Mouse (Mus musculus): ENCODE results near the gene Mtnr1b. TPM values are rescaled to one million over a fixed set of nuclear protein-coding genes. Genes with fewer than 3 reads are reported as not detected.
"Not testable (repeated sequence)": the region's sequence is repeated elsewhere in the genome, so short reads cannot be mapped to it uniquely, and the experiment has no call there.

The Mtnr1b gene
- polyA plus RNA-seq, 1 experiment from 2014 or later: not detected

DNA sequence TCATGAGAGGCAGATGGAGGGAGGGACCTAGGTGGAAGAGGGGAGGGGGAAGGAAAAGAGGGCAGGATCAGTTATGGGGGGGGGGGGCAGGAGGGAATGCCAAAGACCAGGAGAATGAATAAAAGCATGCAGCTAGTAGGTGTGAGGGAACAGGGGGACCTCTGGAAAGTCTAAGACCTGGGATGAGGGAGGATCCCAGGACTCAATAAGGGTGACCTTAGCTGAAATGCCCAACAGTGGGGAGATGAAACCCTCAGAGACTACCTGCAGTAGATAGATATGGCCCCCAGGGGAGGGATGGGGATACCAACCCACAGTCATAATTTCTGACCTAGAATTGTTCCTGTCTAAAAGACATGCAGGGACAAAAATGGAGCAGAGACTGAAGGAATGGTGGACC is 6.4 kb upstream of the Mtnr1b start:
- Histone ChIP-seq H3K36me3 (ENCODE audit: control insufficient read depth, insufficient read depth, low read length) (no peaks in the 10 kb centered on the region), H3K9me3 (ENCODE audit: control insufficient read depth, low read length) (no peaks in the 10 kb centered on the region), H3K27me3 (ENCODE audit: control insufficient read depth, insufficient read depth, low read depth, low read length) (no peaks in the 10 kb centered on the region), H3K27ac (ENCODE audit: low read length) (no peak overlapping the region), H3K4me1 (replicated peaks; ENCODE audit: control insufficient read depth, insufficient read depth, low read length) (no peaks in the 10 kb centered on the region), H3K4me2 (ENCODE audit: low read depth, low read length) (no peak overlapping the region), H3K4me3 (ENCODE audit: low read length) (no peak overlapping the region), H3K9ac (ENCODE audit: low read length) (no peak overlapping the region)
- no peak for ATAC-seq (ENCODE audit: low read depth)

DNA sequence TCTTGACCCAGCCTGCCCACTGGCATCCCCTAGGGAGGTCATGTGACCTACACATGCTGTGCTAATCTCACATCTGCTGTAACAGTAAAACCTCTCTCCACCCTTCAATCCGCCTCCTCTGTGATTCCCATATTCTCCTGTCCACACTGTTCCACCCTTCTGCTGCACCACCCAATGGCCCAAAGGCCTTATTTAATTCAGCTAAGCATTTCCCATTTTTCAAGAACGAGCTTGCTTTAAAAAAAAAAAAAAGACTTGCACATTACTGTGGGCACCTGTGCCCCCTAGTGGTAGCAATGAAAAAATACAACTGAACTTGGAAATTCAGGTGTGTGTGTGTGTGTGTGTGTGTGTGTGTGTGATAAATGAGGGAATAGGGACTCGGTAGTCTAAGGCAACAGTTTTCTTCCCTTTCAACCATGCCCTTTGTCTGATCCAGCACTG is 5.8 kb upstream of the Mtnr1b start:
- no peak for ATAC-seq (ENCODE audit: low read depth)
- Histone ChIP-seq H3K27me3 (ENCODE audit: control insufficient read depth, insufficient read depth, low read depth, low read length) (no peaks in the 10 kb centered on the region), H3K9ac (ENCODE audit: low read length) (no peak overlapping the region), H3K4me2 (ENCODE audit: low read depth, low read length) (no peak overlapping the region), H3K4me3 (ENCODE audit: low read length) (no peak overlapping the region), H3K36me3 (ENCODE audit: control insufficient read depth, insufficient read depth, low read length) (no peaks in the 10 kb centered on the region), H3K27ac (ENCODE audit: low read length) (no peak overlapping the region), H3K4me1 (replicated peaks; ENCODE audit: control insufficient read depth, insufficient read depth, low read length) (no peaks in the 10 kb centered on the region), H3K9me3 (ENCODE audit: control insufficient read depth, low read length) (no peaks in the 10 kb centered on the region)
- WGBS: 14% methylated on average over 3 of the region's 3 CpGs

DNA sequence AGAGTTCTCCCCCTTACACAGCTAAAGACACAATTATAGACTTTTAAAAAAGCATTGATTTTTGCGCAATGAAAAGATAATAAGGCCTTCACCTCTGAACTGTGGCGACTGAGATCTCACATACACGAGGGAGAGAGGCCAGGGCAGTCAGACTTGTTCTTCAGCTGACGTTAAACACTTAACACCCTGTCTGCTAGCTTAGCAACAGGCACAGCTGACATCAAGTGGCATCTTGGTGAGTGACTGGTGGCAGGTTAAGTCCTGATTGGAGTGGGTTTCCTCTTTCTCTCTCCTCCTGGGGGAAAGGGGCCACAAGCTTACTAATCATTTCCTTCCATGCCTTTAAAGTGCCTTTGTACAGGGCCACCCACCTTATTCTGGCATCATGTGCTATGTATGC is 4.3 kb downstream of the Mtnr1b start:
- Histone ChIP-seq H3K4me2 (ENCODE audit: low read depth, low read length) (no peak overlapping the region), H3K27me3 (ENCODE audit: control insufficient read depth, insufficient read depth, low read depth, low read length) (peaks cover 4% of the 10 kb centered on the region; the same call in 1 of the 2 replicates), H3K9me3 (ENCODE audit: control insufficient read depth, low read length) (no peaks in the 10 kb centered on the region), H3K27ac (ENCODE audit: low read length) (no peak overlapping the region), H3K9ac (ENCODE audit: low read length) (no peak overlapping the region), H3K36me3 (ENCODE audit: control insufficient read depth, insufficient read depth, low read length) (no peaks in the 10 kb centered on the region), H3K4me3 (ENCODE audit: low read length) (no peak overlapping the region), H3K4me1 (replicated peaks; ENCODE audit: control insufficient read depth, insufficient read depth, low read length) (no peaks in the 10 kb centered on the region; the same call in 1 of the 2 replicates)
- peak; percentile 70; the same call in 1 of the 2 replicates for ATAC-seq (ENCODE audit: low read depth)
- 28% methylated on average over 4 of the region's 4 CpGs for WGBS

DNA sequence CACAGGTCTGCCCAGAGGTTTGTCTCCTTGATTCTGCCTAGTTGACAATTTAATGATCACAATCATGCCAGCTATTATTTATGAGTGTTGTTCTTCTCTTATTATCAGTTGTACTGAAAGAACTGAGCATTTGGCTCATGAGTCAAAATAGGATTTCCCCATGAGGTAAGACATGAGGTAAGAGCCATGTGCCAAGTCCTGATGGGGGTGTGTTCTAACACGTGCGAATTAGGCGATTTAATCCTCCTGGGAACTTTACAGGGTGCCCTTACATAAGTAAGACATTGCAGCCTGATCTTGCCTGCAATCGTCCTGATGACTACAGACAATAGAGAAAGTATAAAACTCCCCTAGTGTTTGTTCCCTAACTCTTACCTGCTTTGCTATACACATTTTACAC is 4.9 kb downstream of the Mtnr1b start:
- no peak for ATAC-seq (ENCODE audit: low read depth)
- Histone ChIP-seq H3K4me2 (ENCODE audit: low read depth, low read length) (no peak overlapping the region), H3K9ac (ENCODE audit: low read length) (no peak overlapping the region), H3K36me3 (ENCODE audit: control insufficient read depth, insufficient read depth, low read length) (no peaks in the 10 kb centered on the region), H3K27ac (ENCODE audit: low read length) (no peak overlapping the region), H3K27me3 (ENCODE audit: control insufficient read depth, insufficient read depth, low read depth, low read length) (no peaks in the 10 kb centered on the region; the same call in 1 of the 2 replicates), H3K4me1 (replicated peaks; ENCODE audit: control insufficient read depth, insufficient read depth, low read length) (no peaks in the 10 kb centered on the region; the same call in 1 of the 2 replicates), H3K9me3 (ENCODE audit: control insufficient read depth, low read length) (no peaks in the 10 kb centered on the region), H3K4me3 (ENCODE audit: low read length) (no peak overlapping the region)
- WGBS: 63% methylated on average over 4 of the region's 4 CpGs

DNA sequence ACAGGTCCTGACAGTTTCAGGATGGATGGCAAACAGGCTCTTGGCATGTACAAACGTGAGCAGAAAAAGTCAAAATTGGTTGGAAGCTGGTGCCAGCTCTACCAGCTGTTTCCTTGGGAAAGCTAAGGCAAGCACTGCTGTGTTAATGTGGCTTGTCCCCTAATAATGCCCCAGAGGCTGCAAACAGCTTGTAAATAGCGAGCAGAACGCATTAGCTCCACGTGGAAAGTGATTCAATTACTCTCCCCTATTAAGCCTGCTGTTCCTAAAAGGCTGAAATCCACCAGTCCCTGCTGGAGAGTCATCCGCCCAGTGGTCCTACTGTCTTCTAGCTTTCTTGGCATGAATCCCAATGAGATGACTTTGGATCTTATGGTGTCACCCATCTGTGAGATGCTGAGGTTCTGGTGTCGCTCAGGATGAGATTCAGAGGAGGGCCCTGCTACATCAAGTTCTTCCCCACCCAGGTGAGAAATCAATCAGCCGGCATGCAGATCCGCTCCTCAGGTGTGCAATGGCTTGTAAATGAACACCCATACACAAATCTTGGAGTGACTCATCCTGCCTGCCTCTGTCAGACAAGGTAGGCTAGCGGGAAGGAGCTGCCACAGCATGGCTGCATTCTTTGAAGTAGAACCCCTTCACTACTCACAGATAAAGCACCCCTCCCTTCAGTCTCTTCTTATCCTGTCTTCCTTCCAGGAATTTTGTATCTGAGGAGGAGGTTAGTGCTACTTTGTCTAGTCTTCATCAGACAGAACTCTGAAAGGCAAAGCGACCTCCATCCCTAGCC is 7.9 kb downstream of the Mtnr1b start:
- Histone ChIP-seq H3K36me3 (ENCODE audit: control insufficient read depth, insufficient read depth, low read length) (no peaks in the 10 kb centered on the region), H3K27ac (ENCODE audit: low read length) (no peak overlapping the region), H3K4me1 (replicated peaks; ENCODE audit: control insufficient read depth, insufficient read depth, low read length) (no peaks in the 10 kb centered on the region; the same call in 1 of the 2 replicates), H3K4me2 (ENCODE audit: low read depth, low read length) (no peak overlapping the region), H3K27me3 (ENCODE audit: control insufficient read depth, insufficient read depth, low read depth, low read length) (no peaks in the 10 kb centered on the region), H3K4me3 (ENCODE audit: low read length) (no peak overlapping the region), H3K9ac (ENCODE audit: low read length) (no peak overlapping the region), H3K9me3 (ENCODE audit: control insufficient read depth, low read length) (no peaks in the 10 kb centered on the region)
- 74% methylated on average over 10 of the region's 10 CpGs for WGBS
- no peak for ATAC-seq (ENCODE audit: low read depth)

DNA sequence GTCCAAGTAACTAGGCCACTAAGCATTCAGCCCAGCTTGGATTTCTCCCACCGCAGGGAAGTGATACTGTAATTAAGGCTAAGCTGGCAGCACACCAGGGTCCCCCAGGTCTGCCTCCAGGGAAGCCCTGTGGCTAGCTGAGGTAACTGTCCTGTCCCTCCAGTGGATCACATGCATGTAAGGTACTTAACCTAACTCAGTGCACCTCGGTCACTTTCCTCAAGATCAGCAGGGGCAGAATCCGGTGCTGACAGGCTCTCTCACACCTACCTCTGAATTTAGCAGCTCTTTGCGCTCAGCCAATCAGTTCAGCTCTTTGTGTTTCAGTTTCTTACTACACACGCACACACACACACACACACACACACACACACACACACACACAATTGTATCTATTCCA is 13.0 kb downstream of the Mtnr1b start:
- Histone ChIP-seq H3K9me3 (ENCODE audit: control insufficient read depth, low read length) (no peaks in the 10 kb centered on the region), H3K4me1 (replicated peaks; ENCODE audit: control insufficient read depth, insufficient read depth, low read length) (no peaks in the 10 kb centered on the region), H3K27me3 (ENCODE audit: control insufficient read depth, insufficient read depth, low read depth, low read length) (no peaks in the 10 kb centered on the region), H3K4me2 (ENCODE audit: low read depth, low read length) (no peak overlapping the region), H3K36me3 (ENCODE audit: control insufficient read depth, insufficient read depth, low read length) (no peaks in the 10 kb centered on the region), H3K27ac (ENCODE audit: low read length) (no peak overlapping the region), H3K9ac (ENCODE audit: low read length) (no peak overlapping the region), H3K4me3 (ENCODE audit: low read length) (no peak overlapping the region)
- 67% methylated on average over 5 of the region's 5 CpGs for WGBS
- no peak for ATAC-seq (ENCODE audit: low read depth)

DNA sequence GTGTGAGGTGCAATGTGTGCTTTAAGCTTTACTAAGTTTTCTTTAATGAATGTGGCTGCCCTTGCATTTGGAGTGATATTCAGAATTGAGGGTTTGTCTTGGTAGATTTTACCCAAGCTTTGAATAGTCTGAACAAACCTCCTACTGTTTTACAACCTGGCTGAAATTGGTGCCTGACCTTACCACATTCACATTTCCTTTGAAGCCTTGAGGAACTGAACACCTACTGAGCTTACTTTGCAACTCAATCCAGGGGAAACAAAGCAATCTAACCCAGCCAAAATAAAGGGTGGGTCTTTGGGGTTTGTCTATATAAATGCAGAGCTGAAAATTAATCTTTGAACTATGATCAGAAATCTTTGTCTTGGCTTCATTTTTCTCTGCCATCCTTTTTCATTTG is 23.6 kb downstream of the Mtnr1b start:
- ATAC-seq (ENCODE audit: low read depth): no peak
- no peak overlapping the region for H3K4me3 ChIP-seq (ENCODE audit: low read length)
- no peak overlapping the region for H3K27ac ChIP-seq (ENCODE audit: low read length)
- no peaks in the 10 kb centered on the region for H3K9me3 ChIP-seq (ENCODE audit: control insufficient read depth, low read length)
- H3K4me2 ChIP-seq (ENCODE audit: low read depth, low read length): no peak overlapping the region
- H3K36me3 ChIP-seq (ENCODE audit: control insufficient read depth, insufficient read depth, low read length): no peaks in the 10 kb centered on the region
- no peaks in the 10 kb centered on the region for H3K27me3 ChIP-seq (ENCODE audit: control insufficient read depth, insufficient read depth, low read depth, low read length)
- H3K9ac ChIP-seq (ENCODE audit: low read length): no peak overlapping the region
- no peaks in the 10 kb centered on the region for H3K4me1 ChIP-seq (replicated peaks; ENCODE audit: control insufficient read depth, insufficient read depth, low read length)

DNA sequence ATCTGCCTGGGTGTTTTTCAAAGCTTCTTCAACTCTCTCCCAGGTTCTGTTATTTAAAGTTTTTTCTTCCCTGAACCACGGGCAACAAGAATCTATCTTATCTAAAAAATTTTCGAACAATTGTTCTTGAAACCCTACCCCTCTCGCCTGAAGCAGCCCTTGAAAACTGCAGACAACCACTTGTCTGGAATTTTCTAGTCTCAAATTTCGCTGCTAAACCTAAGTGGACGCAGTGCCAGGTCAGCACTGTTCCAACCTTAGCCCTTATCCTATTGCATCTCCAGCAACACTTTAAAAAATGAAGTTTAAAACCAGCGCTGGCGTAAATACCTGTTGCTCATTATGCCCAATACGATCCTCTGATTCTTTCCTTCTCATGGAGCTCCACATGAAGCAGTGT is 29.0 kb downstream of the Mtnr1b start:
- Histone ChIP-seq H3K4me2 (ENCODE audit: low read depth, low read length) (no peak overlapping the region; the same call in 1 of the 2 replicates), H3K4me1 (replicated peaks; ENCODE audit: control insufficient read depth, insufficient read depth, low read length) (no peaks in the 10 kb centered on the region), H3K36me3 (ENCODE audit: control insufficient read depth, insufficient read depth, low read length) (no peaks in the 10 kb centered on the region), H3K9ac (ENCODE audit: low read length) (no peak overlapping the region), H3K27ac (ENCODE audit: low read length) (no peak overlapping the region), H3K27me3 (ENCODE audit: control insufficient read depth, insufficient read depth, low read depth, low read length) (no peaks in the 10 kb centered on the region), H3K9me3 (ENCODE audit: control insufficient read depth, low read length) (no peaks in the 10 kb centered on the region), H3K4me3 (ENCODE audit: low read length) (no peak overlapping the region)
- 0 out of 2 replicates have a peak, but pooled peaks have one; percentile 38 for ATAC-seq (ENCODE audit: low read depth)
- 47% methylated on average over 8 of the region's 8 CpGs for WGBS

DNA sequence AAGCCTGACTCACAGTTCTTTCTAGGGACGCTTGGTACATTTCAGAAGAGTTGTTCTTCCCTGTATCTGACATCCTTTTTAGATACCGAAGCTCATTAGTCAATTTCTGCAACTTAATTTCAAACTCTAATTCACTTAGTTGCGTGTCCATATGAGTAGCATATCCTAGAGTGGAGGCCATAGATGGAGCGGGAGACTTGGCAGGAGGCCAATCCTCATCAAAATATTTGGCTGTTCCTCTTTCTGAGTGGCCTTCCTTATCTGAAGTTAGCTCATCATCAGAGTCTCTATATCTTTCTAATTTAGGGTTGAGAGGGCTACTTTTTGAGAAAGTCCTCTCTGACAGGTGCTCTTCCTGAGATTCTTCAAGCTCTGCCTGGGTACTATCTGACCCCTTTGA is 29.4 kb downstream of the Mtnr1b start:
- not testable (repeated sequence) for H3K27ac ChIP-seq (ENCODE audit: low read length); ATAC-seq (ENCODE audit: low read depth); H3K4me1 ChIP-seq (replicated peaks; ENCODE audit: control insufficient read depth, insufficient read depth, low read length); H3K9ac ChIP-seq (ENCODE audit: low read length); H3K36me3 ChIP-seq (ENCODE audit: control insufficient read depth, insufficient read depth, low read length); H3K4me2 ChIP-seq (ENCODE audit: low read depth, low read length); H3K27me3 ChIP-seq (ENCODE audit: control insufficient read depth, insufficient read depth, low read depth, low read length); H3K9me3 ChIP-seq (ENCODE audit: control insufficient read depth, low read length); H3K4me3 ChIP-seq (ENCODE audit: low read length)
- 33% methylated on average over 4 of the region's 4 CpGs for WGBS

Data from lung, embryonic 16.5 days (tissue).